22 mouse cellular contexts compared by ENCODE assay signal in genomic region chr5:48114969-48115537, GRCm38 (mm10).
DNase-seq lines count a peak whose midpoint lies in the region; ATAC-seq and TF ChIP-seq lines count a peak whose summit lies in the region.
"Had no signal": no experiment of that assay in that cellular context is flagged by ENCODE, and none has a peak within 500 bp of the region (broad histone marks: within the 10 kb centered on the region; RNA-seq: fewer than 3 reads in every experiment).

No protein-coding gene starts in this region.

- H3K27ac ChIP-seq in heart, embryonic 12.5 days (ENCODE audit: poor library complexity, severe bottlenecking) = no peak overlapping the region
- no peak overlapping the region for H3K27ac ChIP-seq in heart, adult 2 months
- 0 out of 2 replicates have a peak overlapping the region, but pooled peaks have one; percentile 12 for H3K27ac ChIP-seq in hindbrain, embryonic 13.5 days
- H3K27ac ChIP-seq in hindbrain, embryonic 12.5 days = no peak overlapping the region
- no peak overlapping the region for H3K27ac ChIP-seq in midbrain, embryonic 15.5 days
- no peak overlapping the region for H3K27ac ChIP-seq in midbrain, postnatal 0 days (ENCODE audit: low read depth, low read length)
- H3K27ac ChIP-seq in midbrain, embryonic 16.5 days (ENCODE audit: low read length) = no peak overlapping the region; the same call in 1 of the 2 replicates
- H3K27ac ChIP-seq: gastrocnemius, adult 2 months; hindbrain, embryonic 10.5 days; hindbrain, embryonic 15.5 days had no signal

- DNase-seq in heart, adult 2 months = no peak
- DNase-seq in midbrain, postnatal 0 days (ENCODE audit: low spot score) = no peak
- no peak for DNase-seq in cerebellum, postnatal 25 days
- DNase-seq: adrenal gland, adult 2 months; adrenal gland, postnatal 14 days; cerebellum, adult 11-12 months; cerebellum, adult 8-10 months; cerebellum, postnatal 10 days; forebrain, postnatal 0 days; gastrocnemius, adult 2 months; gastrocnemius, postnatal 14 days; heart, adult 18-20 months had no signal

- WGBS in heart, embryonic 12.5 days = 21% methylated on average over 4 of the region's 4 CpGs
- 35% methylated on average over 4 of the region's 4 CpGs for WGBS in heart, adult 2 months
- 50% methylated on average over 4 of the region's 4 CpGs for WGBS in hindbrain, embryonic 13.5 days
- WGBS in hindbrain, embryonic 12.5 days = 60% methylated on average over 4 of the region's 4 CpGs
- 31% methylated on average over 4 of the region's 4 CpGs for WGBS in midbrain, embryonic 15.5 days
- WGBS in midbrain, postnatal 0 days = 33% methylated on average over 4 of the region's 4 CpGs
- WGBS in midbrain, embryonic 16.5 days = 32% methylated on average over 4 of the region's 4 CpGs

- no peak for TF ChIP-seq EP300 in heart, adult 2 months (IDR thresholded peaks at IDR 0.05; ENCODE audit: insufficient read depth, low read depth, low read length)

- intact Hi-C loops in heart, adult 2 months (cut with DNase I) = loop anchor here (10.0 kb wide), 1 partner anchor 80 kb away; no protein-coding TSS in a partner anchor

- H3K4me3 ChIP-seq in heart, embryonic 12.5 days = no peak overlapping the region
- H3K4me3 ChIP-seq in heart, adult 2 months = no peak overlapping the region
- H3K4me3 ChIP-seq in hindbrain, embryonic 13.5 days = no peak overlapping the region
- no peak overlapping the region for H3K4me3 ChIP-seq in hindbrain, embryonic 12.5 days
- H3K4me3 ChIP-seq in midbrain, embryonic 15.5 days = no peak overlapping the region
- H3K4me3 ChIP-seq in midbrain, postnatal 0 days (ENCODE audit: low read depth, low read length) = no peak overlapping the region
- H3K4me3 ChIP-seq in midbrain, embryonic 16.5 days (ENCODE audit: low read depth, low read length) = no peak overlapping the region
- H3K4me3 ChIP-seq: gastrocnemius, adult 2 months; hindbrain, embryonic 10.5 days; hindbrain, embryonic 15.5 days had no signal

- ATAC-seq in heart, embryonic 12.5 days (ENCODE audit: insufficient number of reproducible peaks, low FRiP score) = no peak
- ATAC-seq in hindbrain, embryonic 13.5 days (ENCODE audit: low FRiP score) = no peak
- ATAC-seq in hindbrain, embryonic 12.5 days (ENCODE audit: low FRiP score) = no peak
- peak; percentile 51; the same call in 1 of the 2 replicates for ATAC-seq in midbrain, embryonic 15.5 days (replicated peaks)
- no peak for ATAC-seq in midbrain, postnatal 0 days (ENCODE audit: low FRiP score)
- peak; percentile 75 for ATAC-seq in midbrain, embryonic 16.5 days
- ATAC-seq: CD4-positive, CD25-positive, alpha-beta regulatory T cell, adult 4 months; forebrain, postnatal 0 days; intestine, postnatal 0 days had no signal

- no peaks in the 10 kb centered on the region for H3K27me3 ChIP-seq in heart, embryonic 12.5 days (replicated peaks)
- no peaks in the 10 kb centered on the region for H3K27me3 ChIP-seq in heart, adult 2 months (ENCODE audit: control insufficient read depth, insufficient read depth, low read length)
- H3K27me3 ChIP-seq in hindbrain, embryonic 13.5 days = no peaks in the 10 kb centered on the region
- no peaks in the 10 kb centered on the region for H3K27me3 ChIP-seq in hindbrain, embryonic 12.5 days
- no peaks in the 10 kb centered on the region for H3K27me3 ChIP-seq in midbrain, embryonic 15.5 days (replicated peaks)
- no peaks in the 10 kb centered on the region for H3K27me3 ChIP-seq in midbrain, postnatal 0 days (ENCODE audit: insufficient read depth, low read length)
- H3K27me3 ChIP-seq in midbrain, embryonic 16.5 days (ENCODE audit: control insufficient read depth, insufficient read depth, low read depth, low read length) = no peaks in the 10 kb centered on the region
- H3K27me3 ChIP-seq: hindbrain, embryonic 15.5 days had no signal

- no peak for TF ChIP-seq POLR2A in heart, adult 2 months (IDR thresholded peaks at IDR 0.05; ENCODE audit: insufficient read depth, low read depth, low read length)

- no peaks in the 10 kb centered on the region for H3K9me3 ChIP-seq in heart, embryonic 12.5 days (replicated peaks)
- no peaks in the 10 kb centered on the region for H3K9me3 ChIP-seq in hindbrain, embryonic 13.5 days
- no peaks in the 10 kb centered on the region for H3K9me3 ChIP-seq in hindbrain, embryonic 12.5 days (replicated peaks)
- H3K9me3 ChIP-seq in midbrain, embryonic 15.5 days = no peaks in the 10 kb centered on the region
- H3K9me3 ChIP-seq in midbrain, postnatal 0 days (ENCODE audit: low read length) = no peaks in the 10 kb centered on the region
- no peaks in the 10 kb centered on the region for H3K9me3 ChIP-seq in midbrain, embryonic 16.5 days (replicated peaks; ENCODE audit: control insufficient read depth, low read length, poor library complexity, severe bottlenecking)
- H3K9me3 ChIP-seq: hindbrain, embryonic 10.5 days; hindbrain, embryonic 15.5 days had no signal

- no peak for TF ChIP-seq CTCF in heart, adult 2 months (IDR thresholded peaks at IDR 0.05)
- no peak for TF ChIP-seq CTCF in midbrain, postnatal 0 days (IDR thresholded peaks at IDR 0.05)

- H3K4me2 ChIP-seq in heart, embryonic 12.5 days = peak overlapping the region; percentile 16; the same call in 1 of the 2 replicates
- no peak overlapping the region for H3K4me2 ChIP-seq in hindbrain, embryonic 13.5 days
- H3K4me2 ChIP-seq in hindbrain, embryonic 12.5 days (replicated peaks) = no peak overlapping the region
- no peak overlapping the region for H3K4me2 ChIP-seq in midbrain, embryonic 15.5 days
- H3K4me2 ChIP-seq in midbrain, postnatal 0 days (ENCODE audit: low read depth, low read length, poor library complexity, severe bottlenecking) = no peak overlapping the region
- H3K4me2 ChIP-seq in midbrain, embryonic 16.5 days (ENCODE audit: low read length) = no peak overlapping the region
- H3K4me2 ChIP-seq: heart, embryonic 11.5 days; hindbrain, embryonic 15.5 days had no signal

- H3K9ac ChIP-seq in heart, embryonic 12.5 days = no peak overlapping the region
- no peak overlapping the region for H3K9ac ChIP-seq in heart, adult 2 months (ENCODE audit: low read depth, low read length)
- no peak overlapping the region for H3K9ac ChIP-seq in hindbrain, embryonic 13.5 days
- no peak overlapping the region for H3K9ac ChIP-seq in hindbrain, embryonic 12.5 days
- H3K9ac ChIP-seq in midbrain, embryonic 15.5 days = no peak overlapping the region
- H3K9ac ChIP-seq in midbrain, postnatal 0 days (replicated peaks; ENCODE audit: low read length, poor library complexity, severe bottlenecking) = no peak overlapping the region
- no peak overlapping the region for H3K9ac ChIP-seq in midbrain, embryonic 16.5 days (ENCODE audit: low read depth, low read length)
- H3K9ac ChIP-seq: forebrain, postnatal 0 days; hindbrain, embryonic 15.5 days had no signal

- no peaks in the 10 kb centered on the region for H3K79me2 ChIP-seq in heart, adult 2 months (replicated peaks; ENCODE audit: control insufficient read depth, insufficient read depth, low read length)

- H3K36me3 ChIP-seq in heart, embryonic 12.5 days = no peaks in the 10 kb centered on the region
- H3K36me3 ChIP-seq in heart, adult 2 months (ENCODE audit: control insufficient read depth, insufficient read depth, low read length) = no peaks in the 10 kb centered on the region
- no peaks in the 10 kb centered on the region for H3K36me3 ChIP-seq in hindbrain, embryonic 13.5 days
- no peaks in the 10 kb centered on the region for H3K36me3 ChIP-seq in hindbrain, embryonic 12.5 days
- H3K36me3 ChIP-seq in midbrain, embryonic 15.5 days (replicated peaks) = no peaks in the 10 kb centered on the region
- no peaks in the 10 kb centered on the region for H3K36me3 ChIP-seq in midbrain, postnatal 0 days (ENCODE audit: insufficient read depth, low read length)
- no peaks in the 10 kb centered on the region for H3K36me3 ChIP-seq in midbrain, embryonic 16.5 days (ENCODE audit: control insufficient read depth, insufficient read depth, low read length)
- H3K36me3 ChIP-seq: hindbrain, embryonic 10.5 days; hindbrain, embryonic 15.5 days had no signal

- peaks cover 24% of the 10 kb centered on the region for H3K4me1 ChIP-seq in heart, embryonic 12.5 days (replicated peaks)
- H3K4me1 ChIP-seq in heart, adult 2 months (ENCODE audit: control insufficient read depth, insufficient read depth, low read length) = no peaks in the 10 kb centered on the region
- peaks cover 9% of the 10 kb centered on the region; the same call in 1 of the 2 replicates for H3K4me1 ChIP-seq in hindbrain, embryonic 13.5 days (replicated peaks)
- peaks cover 4% of the 10 kb centered on the region; the same call in 1 of the 2 replicates for H3K4me1 ChIP-seq in hindbrain, embryonic 12.5 days
- peaks cover 12% of the 10 kb centered on the region; the same call in 1 of the 2 replicates for H3K4me1 ChIP-seq in midbrain, embryonic 15.5 days
- no peaks in the 10 kb centered on the region for H3K4me1 ChIP-seq in midbrain, postnatal 0 days (ENCODE audit: insufficient read depth, low read length)
- peaks cover 5% of the 10 kb centered on the region; the same call in 1 of the 2 replicates for H3K4me1 ChIP-seq in midbrain, embryonic 16.5 days (ENCODE audit: control insufficient read depth, insufficient read depth, low read length)
- H3K4me1 ChIP-seq: hindbrain, embryonic 10.5 days had no signal

Comparison
In these comparisons a context has a peak if more than half of its experiments do, and no peak if none do; other contexts are left out.
1. ATAC-seq: peak in midbrain, embryonic 15.5 days (single experiment) and midbrain, embryonic 16.5 days (single experiment); none in heart, embryonic 12.5 days (single experiment), hindbrain, embryonic 13.5 days (single experiment), hindbrain, embryonic 12.5 days (single experiment) and midbrain, postnatal 0 days (single experiment).